Mouse (Mus musculus): Measurements from ENCODE around the gene Pfdn6. TPM values are rescaled to one million over a fixed set of nuclear protein-coding genes. Genes with fewer than 3 reads are reported as not detected.

Pfdn6 gene
- 100 to 1,000 TPM; 132 to 142 TPM for polyA plus RNA-seq (2017; shearing (Covaris generic))

GRCm38 (mm10) chr17:33940206-33940805, at the start of gene Pfdn6, which contains the start of gene Wdr46:
Gene Pfdn6, minus strand, starts transcription at chr17:33940343.
Gene Wdr46, plus strand, starts transcription at chr17:33940660.

DNA sequence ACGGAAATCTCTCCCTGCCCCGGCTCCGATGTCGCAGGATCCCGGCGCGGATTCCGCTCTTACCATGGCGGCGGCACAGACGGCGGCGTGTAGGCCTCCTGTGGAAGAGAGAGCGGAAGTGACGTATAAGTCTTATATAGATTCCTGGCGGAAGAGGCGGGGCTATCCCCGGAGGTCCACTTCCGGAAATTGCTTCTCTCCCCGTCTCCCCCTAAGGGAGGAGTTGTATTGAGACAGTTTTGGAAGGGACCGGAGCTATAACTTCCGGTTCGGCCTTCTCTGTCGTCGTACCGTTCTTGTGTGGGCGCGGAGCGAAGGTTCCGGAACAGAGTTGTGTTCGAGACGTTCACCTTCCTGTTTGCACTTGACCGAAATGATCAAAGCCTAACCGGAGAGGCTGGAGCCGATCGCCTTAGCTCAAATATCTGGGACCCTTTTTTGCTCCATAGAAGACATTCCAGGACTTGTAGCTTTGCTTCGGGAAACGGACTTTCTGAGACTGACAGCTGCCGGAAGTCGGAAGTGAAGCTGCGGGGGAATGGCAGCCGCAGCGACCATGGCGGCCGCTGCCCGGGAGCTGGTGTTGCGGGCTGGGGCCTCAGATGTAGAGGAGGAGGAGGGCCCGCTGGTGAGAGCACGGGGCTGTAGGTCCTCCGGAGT, 15.5 kb upstream of the Pfdn6 start, which contains the start of the genes Vps52 and Rps18:
Gene Vps52, plus strand, starts transcription at position 258 of the 660 bp plus-strand sequence.
Gene Rps18, minus strand, starts transcription at position 447 of the 660 bp plus-strand sequence.

GRCm38 (mm10) chr17:33951021-33951946, 11.1 kb upstream of the Pfdn6 start, which contains the start of gene B3galt4:
Gene B3galt4, minus strand, starts transcription at chr17:33951488.

GRCm38 (mm10) chr17:33929371-33930279, 10.5 kb downstream of the Pfdn6 start, which contains the start of gene Rgl2:
Gene Rgl2, plus strand, starts transcription at chr17:33929543.

DNA sequence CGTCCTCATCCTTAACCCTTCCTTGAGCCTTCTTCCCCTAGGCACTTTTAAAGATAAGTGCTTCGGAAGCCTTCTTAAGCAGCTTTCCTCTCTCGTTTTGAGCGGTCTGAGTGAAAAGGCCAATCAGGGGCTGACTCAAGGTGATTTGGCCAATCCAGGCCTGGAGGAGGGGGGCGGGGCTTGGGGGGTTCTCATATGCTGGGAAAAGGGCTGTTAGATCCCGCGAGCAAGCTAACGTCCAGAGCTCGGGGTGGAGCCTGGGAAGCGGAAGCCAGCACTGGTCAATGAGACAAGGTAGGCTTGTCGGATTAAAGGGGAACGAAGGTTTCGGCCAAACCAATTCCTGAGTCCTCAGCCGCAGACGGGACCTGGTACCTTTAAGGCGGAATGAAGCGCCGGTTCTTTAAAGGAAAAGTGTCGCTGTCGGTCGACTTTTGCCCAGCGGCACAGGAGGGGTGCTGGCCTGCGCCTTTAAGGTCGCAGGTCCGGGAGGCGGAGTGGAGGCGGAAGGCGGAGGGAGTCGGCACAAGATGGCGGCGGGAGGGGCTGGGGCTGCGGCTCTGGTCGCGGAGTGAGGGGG, 24.4 kb downstream of the Pfdn6 start, which contains the start of the genes Tapbp and Zbtb22:
Gene Tapbp, plus strand, starts transcription at position 229 of the 580 bp plus-strand sequence.
Gene Zbtb22, plus strand, starts transcription at position 234 of the 580 bp plus-strand sequence.

GRCm38 (mm10) chr17:33909077-33909868, 30.9 kb downstream of the Pfdn6 start, which contains the start of gene Daxx:
Gene Daxx, plus strand, starts transcription at chr17:33909414.

GRCm38 (mm10) chr17:33904835-33905234, 35.3 kb downstream of the Pfdn6 start, which contains the start of gene Platr17:
Gene Platr17, plus strand, starts transcription at chr17:33905135.

GRCm38 (mm10) chr17:33890533-33891059, 49.5 kb downstream of the Pfdn6 start, which contains the start of gene Kifc1:
Gene Kifc1, minus strand, starts transcription at chr17:33890661.

Other genes starting within 250 kb of the Pfdn6 start
- 100 to 1,000 TPM in 1 of 2 experiments, 10 to 100 TPM in 1; 96.3 to 115 TPM for gene March2, start 221.7 kb downstream of the Pfdn6 start, polyA plus RNA-seq (2017; shearing (Covaris generic))
- gene Rab11b, start 179.8 kb downstream of the Pfdn6 start, polyA plus RNA-seq (2017; shearing (Covaris generic)) = 100 to 1,000 TPM; 270 to 275 TPM
- 1 to 10 TPM; 3.2 to 7.7 TPM for gene Angptl4, start 158.5 kb downstream of the Pfdn6 start, polyA plus RNA-seq (2017; shearing (Covaris generic))
- 10 to 100 TPM in 1 of 2 experiments, 1 to 10 TPM in 1; 6.9 to 16.4 TPM for gene Kank3, start 129.8 kb downstream of the Pfdn6 start, polyA plus RNA-seq (2017; shearing (Covaris generic))
- 100 to 1,000 TPM; 768 to 791 TPM for gene Rps28, start 115.8 kb downstream of the Pfdn6 start, polyA plus RNA-seq (2017; shearing (Covaris generic))
- 100 to 1,000 TPM; 295 to 298 TPM for gene Ndufa7, start 115.8 kb downstream of the Pfdn6 start, polyA plus RNA-seq (2017; shearing (Covaris generic))
- gene Cd320, start 97.3 kb downstream of the Pfdn6 start, polyA plus RNA-seq (2017; shearing (Covaris generic)) = 10 to 100 TPM; 12.7 to 26.5 TPM
- not detected for gene Gm7029, start 66.5 kb downstream of the Pfdn6 start, polyA plus RNA-seq (2017; shearing (Covaris generic))
- 1 to 10 TPM; 5.4 to 5.9 TPM for gene Kifc1, start 49.7 kb downstream of the Pfdn6 start, polyA plus RNA-seq (2017; shearing (Covaris generic))
- gene Platr17, start 35.2 kb downstream of the Pfdn6 start, polyA plus RNA-seq (2017; shearing (Covaris generic)) = 1 to 10 TPM; 2.7 to 8.0 TPM
- gene Daxx, start 30.9 kb downstream of the Pfdn6 start, polyA plus RNA-seq (2017; shearing (Covaris generic)) = 100 to 1,000 TPM in 1 of 2 experiments, 10 to 100 TPM in 1; 88.4 to 128 TPM
- 100 to 1,000 TPM; 609 to 631 TPM for gene Tapbp, start 24.4 kb downstream of the Pfdn6 start, polyA plus RNA-seq (2017; shearing (Covaris generic))
- gene Zbtb22, start 24.4 kb downstream of the Pfdn6 start, polyA plus RNA-seq (2017; shearing (Covaris generic)) = 10 to 100 TPM; 19.7 to 30.0 TPM
- gene Rgl2, start 10.8 kb downstream of the Pfdn6 start, polyA plus RNA-seq (2017; shearing (Covaris generic)) = 100 to 1,000 TPM; 129 to 170 TPM
- gene Wdr46, start 317 bp upstream of the Pfdn6 start, polyA plus RNA-seq (2017; shearing (Covaris generic)) = 10 to 100 TPM; 59.2 to 75.0 TPM
- 10 to 100 TPM; 21.9 to 44.0 TPM for gene B3galt4, start 11.1 kb upstream of the Pfdn6 start, polyA plus RNA-seq (2017; shearing (Covaris generic))
- 10 to 100 TPM; 69.7 to 81.8 TPM for gene Vps52, start 15.5 kb upstream of the Pfdn6 start, polyA plus RNA-seq (2017; shearing (Covaris generic))
- gene Rps18, start 15.7 kb upstream of the Pfdn6 start, polyA plus RNA-seq (2017; shearing (Covaris generic)) = 1,000 to 10,000 TPM; 1,990 to 2,168 TPM
- gene H2-K1, start 60.0 kb upstream of the Pfdn6 start, polyA plus RNA-seq (2017; shearing (Covaris generic)) = over 10,000 TPM; 12,130 to 12,778 TPM
- 10 to 100 TPM; 35.6 to 38.2 TPM for gene Ring1, start 84.3 kb upstream of the Pfdn6 start, polyA plus RNA-seq (2017; shearing (Covaris generic))
- gene H2-Ke6, start 87.7 kb upstream of the Pfdn6 start, polyA plus RNA-seq (2017; shearing (Covaris generic)) = 100 to 1,000 TPM; 289 to 375 TPM
- 100 to 1,000 TPM in 1 of 2 experiments, 10 to 100 TPM in 1; 96.5 to 149 TPM for gene Slc39a7, start 91.3 kb upstream of the Pfdn6 start, polyA plus RNA-seq (2017; shearing (Covaris generic))
- 10 to 100 TPM; 66.1 to 98.3 TPM for gene Rxrb, start 91.5 kb upstream of the Pfdn6 start, polyA plus RNA-seq (2017; shearing (Covaris generic))
- gene Col11a2, start 99.1 kb upstream of the Pfdn6 start, polyA plus RNA-seq (2017; shearing (Covaris generic)) = 1 to 10 TPM in 1 of 2 experiments, under 1 TPM in 1; 0.72 to 3.2 TPM
- gene H2-Oa, start 152.0 kb upstream of the Pfdn6 start, polyA plus RNA-seq (2017; shearing (Covaris generic)) = 10 to 100 TPM; 31.7 to 45.1 TPM
- gene H2-DMa, start 179.2 kb upstream of the Pfdn6 start, polyA plus RNA-seq (2017; shearing (Covaris generic)) = 100 to 1,000 TPM in 1 of 2 experiments, 10 to 100 TPM in 1; 99.4 to 105 TPM
- 100 to 1,000 TPM; 199 to 255 TPM for gene Brd2, start 182.3 kb upstream of the Pfdn6 start, polyA plus RNA-seq (2017; shearing (Covaris generic))
- gene H2-DMb2, start 203.0 kb upstream of the Pfdn6 start, polyA plus RNA-seq (2017; shearing (Covaris generic)) = 10 to 100 TPM; 11.6 to 22.4 TPM
- gene H2-DMb1, start 212.7 kb upstream of the Pfdn6 start, polyA plus RNA-seq (2017; shearing (Covaris generic)) = 10 to 100 TPM in 1 of 2 experiments, 1 to 10 TPM in 1; 2.8 to 12.1 TPM
- gene Tap1, start 247.2 kb upstream of the Pfdn6 start, polyA plus RNA-seq (2017; shearing (Covaris generic)) = 100 to 1,000 TPM; 379 to 418 TPM
- 100 to 1,000 TPM; 443 to 527 TPM for gene Psmb9, start 247.4 kb upstream of the Pfdn6 start, polyA plus RNA-seq (2017; shearing (Covaris generic))

All from inflammation-experienced regulatory T-cells (primary cell).